Mouse (Mus musculus) heart, postnatal 4 days (tissue): ENCODE measurements around the gene Zfhx3. TPM values are rescaled to one million over a fixed set of nuclear protein-coding genes. Genes with fewer than 3 reads are reported as not detected.

Source experiments
- DNase-seq: peaks from one replicate; pipeline ENCODE4 v3.0.0; 2021
- total RNA-seq, 2 experiments: library from RNA; stranded (reverse); gene quantifications; 2 replicates each; pipeline ENCODE4 v1.2.3; 2021

The Zfhx3 gene
- total RNA-seq, 2 experiments from 2014 or later: 9.7 to 11.5 TPM

DNA sequence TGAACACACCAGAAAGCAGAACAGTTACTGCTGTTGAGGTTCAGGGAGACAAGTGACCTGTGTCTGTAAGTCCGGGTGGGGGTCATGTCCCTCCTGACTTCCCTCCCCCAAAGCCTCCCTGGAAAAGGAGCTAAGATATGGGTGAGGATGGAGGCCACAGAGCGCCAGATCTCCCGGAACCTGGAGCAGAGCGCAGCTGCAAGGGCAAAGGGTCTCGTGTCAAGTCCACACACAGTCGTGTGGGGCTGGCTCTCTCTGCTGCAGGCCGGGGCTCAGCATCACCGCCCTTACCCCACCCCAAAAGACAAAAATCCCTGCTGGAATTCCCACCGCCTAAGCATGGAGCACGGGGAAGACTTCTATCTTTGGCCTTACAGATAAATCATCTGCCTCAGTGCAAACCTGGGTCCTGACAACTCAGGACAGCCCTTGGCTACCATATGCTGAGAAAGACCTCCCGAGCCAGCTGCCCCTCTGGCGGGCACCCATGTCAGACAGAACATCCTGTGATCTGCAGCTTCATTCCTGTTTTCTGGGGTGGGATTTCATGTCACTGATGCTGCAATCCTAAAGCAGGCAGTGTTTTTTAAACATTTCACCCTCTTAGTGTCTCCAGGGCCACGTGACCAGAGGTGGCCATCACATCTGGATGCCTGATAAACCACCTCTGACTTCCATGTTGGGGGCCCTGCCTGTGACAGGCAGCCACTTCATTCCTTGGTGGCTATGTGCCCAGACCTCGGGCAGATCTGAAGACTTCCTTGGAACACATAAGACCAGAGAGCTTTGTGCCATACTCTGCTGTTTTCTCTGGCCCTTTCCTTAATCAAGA, 926.0 kb downstream of the Zfhx3 start:
- DNase-seq: no peak

GRCm38 (mm10) chr8:108869420-108869819, 927.0 kb downstream of the Zfhx3 start:
- no peak for DNase-seq

- no peak for DNase-seq
These were observed 927.5 kb downstream of the Zfhx3 start for GRCm38 (mm10) chr8:108869935-108870334.

DNA sequence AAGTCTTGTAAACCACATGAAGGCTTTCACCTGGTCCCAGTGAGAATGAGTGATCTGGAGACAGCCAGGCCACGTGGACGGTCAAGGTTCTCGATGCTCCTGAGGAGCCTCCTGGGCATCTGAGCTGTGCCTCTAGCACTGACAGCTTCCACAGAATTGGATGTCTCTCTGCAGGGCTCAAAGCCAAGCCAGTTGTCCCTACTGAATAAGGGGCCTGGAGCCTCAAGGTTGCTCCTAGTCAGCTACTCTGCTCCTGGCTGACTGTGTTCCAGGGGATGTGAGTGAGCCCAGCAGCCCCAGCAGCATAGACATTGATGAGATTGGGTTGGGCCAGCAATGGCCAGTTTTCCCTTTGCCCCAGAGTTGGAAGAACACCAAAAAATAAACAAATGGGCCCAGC, 927.9 kb downstream of the Zfhx3 start:
- DNase-seq: no peak

DNA sequence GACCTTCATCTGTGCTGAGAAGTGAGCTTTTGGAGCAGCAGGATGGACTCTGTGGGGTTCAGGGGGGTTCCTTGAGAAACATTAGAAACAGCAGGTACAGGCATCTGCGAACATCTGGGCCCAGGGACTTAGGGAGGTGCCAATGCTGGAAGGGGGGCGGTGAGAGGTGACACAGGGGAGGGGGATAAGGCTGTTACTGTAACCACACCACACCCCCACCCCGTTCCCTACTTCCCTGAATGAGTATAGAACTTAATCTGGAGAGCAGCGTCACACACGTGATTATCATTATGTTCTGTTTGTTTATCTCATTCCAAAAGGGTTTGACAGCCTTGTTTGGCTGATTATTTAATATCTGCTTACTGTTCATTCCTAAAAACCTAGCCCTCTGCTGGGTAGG, 933.3 kb downstream of the Zfhx3 start:
- no peak for DNase-seq

DNA sequence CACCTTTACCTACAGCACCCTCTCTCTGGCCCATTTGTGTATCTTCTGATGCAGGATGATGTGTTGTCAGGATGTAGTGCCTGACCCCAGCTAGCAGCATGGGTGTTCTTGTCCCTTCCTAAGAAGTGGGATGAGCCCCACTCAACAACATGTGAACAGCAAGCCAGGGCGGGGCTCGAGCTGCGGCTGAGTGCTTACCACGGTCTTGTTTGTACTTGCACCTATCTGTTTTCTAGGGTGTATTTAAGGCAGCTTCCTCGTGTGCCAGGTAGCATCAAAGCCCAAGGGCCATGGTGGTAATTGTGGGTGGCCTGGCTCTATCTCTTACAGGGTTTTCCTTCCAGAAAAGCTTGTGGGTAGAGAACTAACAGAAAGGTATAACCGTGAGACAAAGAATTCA, 937.7 kb downstream of the Zfhx3 start:
- DNase-seq: no peak

DNA sequence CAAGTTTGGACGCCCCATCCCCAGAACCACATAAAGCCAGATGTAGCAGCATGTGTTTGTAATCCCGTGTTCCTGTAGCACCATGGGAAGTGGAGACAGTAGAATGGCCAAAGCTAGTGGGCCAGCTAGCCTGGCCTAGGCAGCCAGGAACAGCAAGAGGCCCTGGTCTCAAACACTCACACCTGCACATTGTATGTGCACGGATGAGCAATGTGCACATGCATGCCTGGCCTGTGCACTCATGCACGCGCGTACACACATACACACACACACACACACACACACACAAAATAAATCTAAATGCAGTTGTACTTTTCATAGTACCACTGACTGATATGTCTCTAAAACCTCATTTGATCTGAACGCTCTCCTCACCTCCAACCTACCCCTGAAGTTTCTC, 938.9 kb downstream of the Zfhx3 start:
- DNase-seq: no peak

GRCm38 (mm10) chr8:108882073-108882472, 939.6 kb downstream of the Zfhx3 start:
- DNase-seq: no peak

- peak; percentile 41 for DNase-seq
These were observed 940.9 kb downstream of the Zfhx3 start for GRCm38 (mm10) chr8:108883381-108883780.

DNA sequence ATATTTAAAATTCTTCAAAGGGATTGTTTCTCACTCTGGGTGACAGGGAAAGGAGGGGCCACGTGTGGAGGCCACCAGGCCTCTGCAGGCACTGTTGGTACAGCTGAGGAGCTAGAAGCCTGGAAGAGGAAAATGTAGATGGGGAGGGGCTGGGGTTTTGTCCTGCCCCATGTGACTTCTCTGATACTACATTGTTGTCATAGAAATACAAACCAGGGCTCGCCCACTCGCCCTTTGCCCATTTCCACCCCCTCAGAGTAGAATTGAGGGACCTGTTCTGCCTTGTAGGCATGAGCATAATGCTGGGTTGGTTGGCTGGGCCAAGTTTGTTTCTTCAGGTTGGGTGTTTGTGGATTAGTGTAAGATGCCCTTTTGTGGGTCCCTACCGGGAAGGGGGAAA, 942.5 kb downstream of the Zfhx3 start:
- no peak for DNase-seq

DNA sequence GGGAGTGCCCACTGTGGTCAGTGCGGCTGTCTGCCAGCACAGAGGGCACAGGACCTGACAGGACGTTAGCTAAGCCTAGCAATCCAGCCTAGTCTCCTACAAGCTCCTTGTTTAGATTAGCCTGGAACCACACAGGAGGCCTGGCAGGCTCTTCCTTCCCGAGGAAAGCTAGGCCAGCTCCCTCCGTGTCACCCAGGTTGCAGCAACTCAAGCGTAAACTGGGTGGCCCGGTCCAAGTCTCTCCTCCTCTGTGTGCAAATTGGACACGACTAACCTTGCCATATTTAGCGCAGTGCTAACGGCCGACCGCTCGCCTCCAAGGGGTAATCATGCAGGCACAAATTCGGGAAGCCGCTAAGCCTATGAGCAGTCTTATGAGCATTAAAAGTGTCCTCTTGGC, 943.0 kb downstream of the Zfhx3 start:
- no peak for DNase-seq

DNA sequence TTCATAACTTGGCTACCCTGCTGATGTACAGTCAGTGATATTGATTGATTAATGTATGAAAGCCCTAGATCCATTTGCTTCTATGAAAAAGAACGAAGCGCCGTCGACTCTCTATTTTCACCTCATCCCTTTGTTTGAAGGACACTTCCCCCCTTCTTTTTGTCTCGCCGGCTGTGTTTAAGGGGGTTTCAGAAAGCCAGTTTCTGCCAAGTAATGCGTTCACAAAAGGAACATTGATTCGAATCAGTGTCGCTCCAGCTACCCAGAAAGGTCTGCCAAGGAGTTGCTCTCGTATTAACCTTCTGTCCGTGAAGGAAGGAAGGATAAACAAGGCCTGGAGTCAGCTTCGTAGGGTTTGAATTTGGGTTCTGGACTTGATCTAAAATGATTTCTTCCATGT, 943.4 kb downstream of the Zfhx3 start:
- no peak for DNase-seq

DNA sequence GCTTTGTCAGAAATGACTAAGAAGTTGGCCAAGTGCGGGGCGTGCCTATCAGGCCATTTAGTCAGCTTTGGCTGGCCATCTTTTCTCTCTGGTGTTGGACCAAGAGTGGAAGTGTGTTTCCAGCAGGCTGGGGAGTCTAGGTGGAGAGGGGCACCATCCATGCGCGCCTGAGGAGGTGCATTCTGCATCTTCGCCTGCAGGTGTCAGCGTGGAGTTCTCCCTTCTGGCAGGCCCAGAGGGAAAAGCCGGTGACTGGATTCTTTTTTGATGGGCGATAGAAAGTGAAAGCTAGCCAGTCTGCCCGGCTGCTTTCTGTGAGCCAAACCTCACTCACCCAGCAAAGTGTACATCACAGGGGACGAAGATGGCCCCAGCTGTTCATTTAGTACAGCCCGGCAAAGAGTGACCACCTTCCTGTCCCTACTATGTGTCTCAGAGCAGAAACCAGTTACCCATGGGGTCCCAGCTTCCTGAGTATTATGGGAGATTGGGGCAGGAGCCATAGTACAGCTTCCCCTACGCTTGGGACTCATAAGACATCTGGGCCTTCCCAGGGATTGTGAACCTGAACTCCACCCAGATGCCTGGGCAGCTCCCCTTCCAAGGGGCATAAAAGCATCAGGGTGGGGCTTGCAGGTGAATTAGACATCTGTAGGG, 944.3 kb downstream of the Zfhx3 start:
- DNase-seq: peak; percentile 90

GRCm38 (mm10) chr8:108887256-108887615, 944.8 kb downstream of the Zfhx3 start:
- DNase-seq: no peak

- DNase-seq: no peak
These were observed 945.4 kb downstream of the Zfhx3 start for GRCm38 (mm10) chr8:108887890-108888289.

- no peak for DNase-seq
These were observed 946.5 kb downstream of the Zfhx3 start for GRCm38 (mm10) chr8:108888924-108889323.

DNA sequence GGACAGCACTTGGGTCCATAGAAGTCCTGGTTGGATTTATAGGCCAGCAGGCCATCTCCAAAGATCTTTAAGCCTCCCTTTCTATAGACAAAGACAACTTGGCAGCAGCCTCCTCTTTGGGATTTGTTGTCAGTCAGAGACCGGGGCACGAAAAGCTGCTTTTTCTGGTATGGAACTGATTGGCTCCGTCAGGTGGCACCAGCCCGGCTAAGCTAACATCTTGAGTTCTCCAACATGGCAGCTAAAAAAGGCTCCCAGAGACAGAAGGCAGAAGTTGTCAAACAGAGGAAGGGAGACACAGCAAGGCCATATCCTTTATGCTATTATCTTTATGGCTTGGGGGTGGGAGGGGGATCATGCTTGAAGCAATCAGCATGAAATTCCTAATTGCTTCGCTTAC, 947.0 kb downstream of the Zfhx3 start:
- no peak for DNase-seq

- no peak for DNase-seq
These were observed 951.8 kb downstream of the Zfhx3 start for GRCm38 (mm10) chr8:108894287-108894686.

DNA sequence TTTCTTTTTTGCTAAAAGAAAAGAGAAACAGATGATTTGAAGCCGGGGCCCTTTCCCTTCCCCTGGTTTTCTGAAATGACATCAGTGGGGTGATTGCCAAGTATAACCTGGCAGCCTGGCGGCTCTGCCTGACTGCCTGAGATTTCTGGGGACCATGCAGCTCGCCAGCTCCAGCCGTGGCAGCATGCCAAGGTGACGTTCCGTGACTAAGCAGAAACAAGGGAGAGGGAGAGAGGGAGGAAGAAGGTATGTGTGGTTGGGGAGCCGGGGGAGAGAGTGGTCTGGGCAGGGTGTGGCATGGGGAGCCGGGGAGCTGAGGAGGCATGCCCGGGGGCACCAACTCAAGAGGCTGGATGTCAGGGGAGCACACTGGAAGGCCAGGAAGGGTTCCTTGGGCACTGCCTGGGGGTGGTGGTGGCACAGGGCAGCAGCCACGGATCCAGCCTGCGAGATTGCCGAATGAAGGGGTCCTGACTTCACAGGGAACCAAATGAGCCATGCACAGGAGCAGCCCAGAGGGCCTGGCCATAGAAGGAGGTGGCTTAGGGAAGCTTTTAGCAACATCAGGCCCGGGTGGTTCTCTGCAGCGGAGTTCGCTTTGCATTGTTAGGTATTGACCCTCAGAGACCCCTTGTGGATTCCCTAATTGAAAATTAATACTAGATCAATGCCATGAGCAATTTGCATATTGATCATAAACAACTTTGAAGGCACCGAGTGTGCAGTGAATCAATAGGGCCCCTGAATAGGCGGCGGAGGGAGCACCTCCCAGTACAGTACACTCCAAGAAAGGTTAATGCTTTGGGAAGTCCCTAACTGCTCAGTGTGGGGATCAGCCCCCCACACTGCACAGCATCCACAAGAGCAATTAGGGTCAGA, 954.3 kb downstream of the Zfhx3 start:
- peak; percentile 96 for DNase-seq

- DNase-seq: no peak
These were observed 955.1 kb downstream of the Zfhx3 start for GRCm38 (mm10) chr8:108897347-108898100.

GRCm38 (mm10) chr8:108899251-108899771, 956.9 kb downstream of the Zfhx3 start:
- no peak for DNase-seq

DNA sequence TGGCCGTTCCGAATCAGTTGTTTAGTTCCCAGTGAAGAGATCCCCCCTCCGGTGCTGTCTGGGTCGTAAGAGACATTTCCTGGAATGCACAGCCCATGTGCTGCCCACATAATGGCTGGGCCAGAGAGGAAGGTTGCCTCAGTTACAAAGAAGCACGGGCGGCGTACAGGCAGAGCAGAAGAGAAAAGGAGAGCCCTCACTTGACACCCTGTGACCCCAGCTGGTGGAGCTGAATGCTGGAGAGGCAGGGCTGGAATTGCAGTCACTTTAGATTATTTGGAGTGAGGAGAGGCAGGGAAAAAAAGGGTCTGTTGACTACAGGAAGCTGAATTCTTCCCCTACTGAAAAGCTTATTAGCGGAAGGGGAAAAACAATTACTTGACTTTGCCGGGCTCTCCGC, 958.1 kb downstream of the Zfhx3 start:
- DNase-seq: no peak
